Mouse (Mus musculus): ENCODE results near the gene Tspan5. TPM values are rescaled to one million over a fixed set of nuclear protein-coding genes. Genes with fewer than 3 reads are reported as not detected.

Gene Tspan5
- total and polyA plus RNA-seq, 2 experiments = 0.48 to 0.65 TPM

DNA sequence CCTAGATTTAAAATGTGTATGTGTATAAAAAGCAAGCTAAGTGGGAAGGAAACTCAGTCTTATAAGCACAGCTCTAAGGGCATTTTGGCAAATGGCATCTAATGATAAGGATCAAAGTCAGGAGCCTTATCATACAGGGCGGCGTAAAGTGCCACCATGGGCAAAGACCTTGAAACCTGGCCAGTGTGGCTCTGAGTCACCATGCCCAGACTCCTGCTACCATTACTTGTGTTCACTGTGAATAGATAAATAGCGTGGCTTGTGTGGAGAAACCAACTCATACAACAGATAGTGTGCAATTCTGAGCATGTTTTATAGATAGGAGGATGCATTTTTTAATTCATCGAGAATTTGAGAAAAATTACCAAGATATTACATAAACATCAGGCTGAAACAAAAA, 30.0 kb upstream of the Tspan5 start:
- Histone ChIP-seq H3K4me3 (ENCODE audit: insufficient read depth, low read depth, low read length) (no peak overlapping the region), H3K4me1 (ENCODE audit: control insufficient read depth, insufficient read depth, low read length) (no peaks in the 10 kb centered on the region), H3K9ac (ENCODE audit: low read depth, low read length) (no peak overlapping the region), H3K27me3 (ENCODE audit: control insufficient read depth, insufficient read depth, low read length) (no peaks in the 10 kb centered on the region), H3K36me3 (ENCODE audit: control insufficient read depth, insufficient read depth, low read length) (no peaks in the 10 kb centered on the region), H3K27ac (replicated peaks; ENCODE audit: insufficient read depth, low read depth, low read length) (no peak overlapping the region), H3K79me2 (ENCODE audit: control insufficient read depth, insufficient read depth, low read length) (no peaks in the 10 kb centered on the region)
- WGBS = 88% methylated on average over 4 of the region's 4 CpGs
- TF ChIP-seq CTCF (IDR thresholded peaks at IDR 0.05; ENCODE audit: low read depth, low read length) (no peak), POLR2A (IDR thresholded peaks at IDR 0.05; ENCODE audit: extremely low read depth, insufficient read depth, low read length) (no peak)
- no peak for DNase-seq (ENCODE audit: extremely low read depth, low read depth, low spot score)

DNA sequence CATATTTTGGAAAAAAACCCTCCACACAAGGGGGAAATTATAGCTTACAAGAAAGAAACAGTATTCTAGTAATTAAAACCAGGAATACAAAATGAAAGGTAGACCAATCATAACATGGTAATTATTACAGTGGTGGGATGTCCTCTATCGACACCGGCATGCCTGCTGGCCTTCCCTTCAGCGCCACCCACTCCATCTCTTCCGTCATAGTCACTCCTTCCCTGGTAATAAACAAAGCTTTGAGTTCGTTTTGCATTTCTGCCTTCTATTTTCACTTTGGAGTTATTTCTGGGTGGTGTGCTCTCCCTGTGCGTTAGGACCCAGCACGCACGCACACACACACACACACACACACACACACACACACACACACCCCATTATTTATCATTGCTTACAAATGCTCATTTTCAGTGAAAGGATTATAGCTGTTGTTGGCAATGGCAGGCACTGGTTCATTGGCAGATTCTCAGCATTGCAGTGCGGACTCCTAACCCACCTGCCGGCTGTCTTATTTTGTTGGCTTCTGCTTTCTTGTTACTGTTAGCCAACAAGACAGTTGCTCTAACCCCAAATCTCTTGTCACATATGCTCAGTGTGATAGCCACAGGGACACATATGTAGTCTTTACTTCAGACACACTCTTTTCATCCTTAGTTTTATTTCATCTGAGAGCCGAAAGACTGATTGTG, 29.4 kb upstream of the Tspan5 start:
- H3K9ac ChIP-seq (ENCODE audit: low read depth, low read length) = no peak overlapping the region
- no peaks in the 10 kb centered on the region for H3K79me2 ChIP-seq (ENCODE audit: control insufficient read depth, insufficient read depth, low read length)
- DNase-seq (ENCODE audit: extremely low read depth, low read depth, low spot score) = no peak
- no peak for TF ChIP-seq POLR2A (IDR thresholded peaks at IDR 0.05; ENCODE audit: extremely low read depth, insufficient read depth, low read length)
- TF ChIP-seq CTCF (IDR thresholded peaks at IDR 0.05; ENCODE audit: low read depth, low read length) = no peak
- H3K4me1 ChIP-seq (ENCODE audit: control insufficient read depth, insufficient read depth, low read length) = no peaks in the 10 kb centered on the region
- WGBS = 89% methylated on average over 11 of the region's 11 CpGs
- no peaks in the 10 kb centered on the region for H3K27me3 ChIP-seq (ENCODE audit: control insufficient read depth, insufficient read depth, low read length)
- no peak overlapping the region for H3K27ac ChIP-seq (replicated peaks; ENCODE audit: insufficient read depth, low read depth, low read length)
- H3K4me3 ChIP-seq (ENCODE audit: insufficient read depth, low read depth, low read length) = no peak overlapping the region
- no peaks in the 10 kb centered on the region for H3K36me3 ChIP-seq (ENCODE audit: control insufficient read depth, insufficient read depth, low read length)

DNA sequence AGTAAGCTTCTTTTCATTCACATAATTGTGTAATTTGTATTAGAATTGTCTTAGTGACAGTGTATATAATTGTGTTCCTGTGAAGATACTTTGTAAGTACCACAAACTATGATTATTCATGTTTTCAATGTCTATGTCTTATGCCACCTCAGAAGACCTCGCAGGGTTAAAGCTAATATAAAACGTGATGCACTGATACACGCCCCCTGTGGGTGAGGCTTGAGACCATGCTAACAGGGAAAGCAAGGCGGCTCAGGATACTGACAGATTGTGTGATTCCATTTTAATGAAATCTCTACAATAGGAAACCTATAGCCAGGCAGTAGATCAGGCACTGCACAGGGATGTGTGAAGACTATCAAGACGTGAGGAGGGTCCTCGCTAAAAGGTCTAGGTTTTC, 28.9 kb upstream of the Tspan5 start:
- Histone ChIP-seq H3K79me2 (ENCODE audit: control insufficient read depth, insufficient read depth, low read length) (no peaks in the 10 kb centered on the region), H3K27ac (replicated peaks; ENCODE audit: insufficient read depth, low read depth, low read length) (no peak overlapping the region), H3K9ac (ENCODE audit: low read depth, low read length) (no peak overlapping the region), H3K4me3 (ENCODE audit: insufficient read depth, low read depth, low read length) (no peak overlapping the region), H3K36me3 (ENCODE audit: control insufficient read depth, insufficient read depth, low read length) (no peaks in the 10 kb centered on the region), H3K4me1 (ENCODE audit: control insufficient read depth, insufficient read depth, low read length) (no peaks in the 10 kb centered on the region), H3K27me3 (ENCODE audit: control insufficient read depth, insufficient read depth, low read length) (no peaks in the 10 kb centered on the region)
- no peak for DNase-seq (ENCODE audit: extremely low read depth, low read depth, low spot score)
- WGBS = 55% methylated on average over 6 of the region's 6 CpGs
- no peak for TF ChIP-seq POLR2A (IDR thresholded peaks at IDR 0.05; ENCODE audit: extremely low read depth, insufficient read depth, low read length)

DNA sequence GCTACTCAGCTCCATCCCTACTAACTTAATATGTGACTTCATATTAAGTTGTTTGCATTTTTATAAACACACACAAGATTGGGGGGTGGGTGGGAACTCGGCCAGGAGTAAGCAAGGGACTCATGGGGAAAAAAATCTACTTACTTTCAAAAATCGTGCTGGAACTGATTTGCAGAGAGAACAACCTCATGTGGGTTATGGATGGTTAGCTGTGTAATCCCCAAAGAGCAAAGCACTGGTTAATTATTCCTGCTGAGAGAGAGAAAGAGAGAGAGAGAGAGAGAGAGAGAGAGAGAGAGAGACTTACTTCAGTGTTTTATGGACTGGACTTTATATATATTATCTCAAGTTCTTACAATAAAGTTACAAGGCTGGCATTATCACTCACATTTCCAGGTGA, 27.2 kb upstream of the Tspan5 start:
- Histone ChIP-seq H3K4me1 (ENCODE audit: control insufficient read depth, insufficient read depth, low read length) (no peaks in the 10 kb centered on the region), H3K27ac (replicated peaks; ENCODE audit: insufficient read depth, low read depth, low read length) (no peak overlapping the region), H3K36me3 (ENCODE audit: control insufficient read depth, insufficient read depth, low read length) (no peaks in the 10 kb centered on the region), H3K27me3 (ENCODE audit: control insufficient read depth, insufficient read depth, low read length) (no peaks in the 10 kb centered on the region), H3K9ac (ENCODE audit: low read depth, low read length) (no peak overlapping the region), H3K79me2 (ENCODE audit: control insufficient read depth, insufficient read depth, low read length) (no peaks in the 10 kb centered on the region), H3K4me3 (ENCODE audit: insufficient read depth, low read depth, low read length) (no peak overlapping the region)
- TF ChIP-seq CTCF (IDR thresholded peaks at IDR 0.05; ENCODE audit: low read depth, low read length) = no peak
- no peak for TF ChIP-seq POLR2A (IDR thresholded peaks at IDR 0.05; ENCODE audit: extremely low read depth, insufficient read depth, low read length)
- 63% methylated on average over 2 of the region's 2 CpGs for WGBS
- no peak for DNase-seq (ENCODE audit: extremely low read depth, low read depth, low spot score)

DNA sequence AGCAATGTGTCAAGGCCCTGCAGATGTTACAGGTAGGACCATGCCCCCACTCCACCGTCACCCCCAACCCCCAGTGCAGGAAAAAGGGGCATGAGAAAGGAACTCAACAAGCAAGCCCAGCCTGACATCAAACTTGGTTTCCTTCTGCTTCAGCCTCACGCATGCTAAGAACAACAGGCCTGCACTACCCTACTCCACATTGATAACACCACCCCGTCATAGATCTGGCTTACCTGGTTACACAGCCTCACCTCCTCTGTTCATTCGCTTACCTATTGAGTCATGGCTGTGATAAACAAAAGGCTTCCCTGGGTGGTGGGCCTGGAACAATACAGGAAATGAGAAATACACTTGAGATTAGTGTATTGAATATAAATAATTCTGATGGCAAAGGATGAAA, 26.8 kb upstream of the Tspan5 start:
- no peaks in the 10 kb centered on the region for H3K27me3 ChIP-seq (ENCODE audit: control insufficient read depth, insufficient read depth, low read length)
- no peak overlapping the region for H3K9ac ChIP-seq (ENCODE audit: low read depth, low read length)
- H3K4me1 ChIP-seq (ENCODE audit: control insufficient read depth, insufficient read depth, low read length) = no peaks in the 10 kb centered on the region
- no peaks in the 10 kb centered on the region for H3K36me3 ChIP-seq (ENCODE audit: control insufficient read depth, insufficient read depth, low read length)
- no peak for TF ChIP-seq POLR2A (IDR thresholded peaks at IDR 0.05; ENCODE audit: extremely low read depth, insufficient read depth, low read length)
- no peak for TF ChIP-seq CTCF (IDR thresholded peaks at IDR 0.05; ENCODE audit: low read depth, low read length)
- no peak for DNase-seq (ENCODE audit: extremely low read depth, low read depth, low spot score)
- no peak overlapping the region for H3K27ac ChIP-seq (replicated peaks; ENCODE audit: insufficient read depth, low read depth, low read length)
- H3K4me3 ChIP-seq (ENCODE audit: insufficient read depth, low read depth, low read length) = no peak overlapping the region
- no peaks in the 10 kb centered on the region for H3K79me2 ChIP-seq (ENCODE audit: control insufficient read depth, insufficient read depth, low read length)
- WGBS = 86% methylated on average over 4 of the region's 4 CpGs

DNA sequence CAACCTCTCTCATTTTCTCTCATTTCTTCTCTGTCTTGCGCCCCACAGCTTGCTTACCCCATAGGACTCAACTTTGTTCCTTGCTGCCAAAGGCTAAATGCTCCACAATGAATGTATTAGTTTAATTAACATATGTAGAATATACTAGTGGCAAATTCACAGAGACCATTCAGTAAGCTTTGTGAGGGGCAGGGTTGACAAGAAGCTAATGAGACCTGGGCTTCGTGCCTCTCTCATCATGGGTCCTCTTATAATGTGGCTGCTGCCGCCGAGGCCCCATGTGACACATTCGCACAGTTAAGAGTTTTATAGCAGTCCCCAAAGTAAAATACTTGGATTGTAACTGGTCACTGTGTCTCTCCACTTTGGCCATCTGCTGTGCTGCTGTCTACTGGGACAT, 25.0 kb upstream of the Tspan5 start:
- WGBS = 96% methylated on average over 5 of the region's 5 CpGs

More for the DNA sequence above, 25.0 kb upstream of the Tspan5 start:
- Histone ChIP-seq H3K27ac (replicated peaks; ENCODE audit: insufficient read depth, low read depth, low read length) (no peak overlapping the region), H3K36me3 (ENCODE audit: control insufficient read depth, insufficient read depth, low read length) (no peaks in the 10 kb centered on the region), H3K4me1 (ENCODE audit: control insufficient read depth, insufficient read depth, low read length) (no peaks in the 10 kb centered on the region), H3K4me3 (ENCODE audit: insufficient read depth, low read depth, low read length) (no peak overlapping the region), H3K9ac (ENCODE audit: low read depth, low read length) (no peak overlapping the region), H3K79me2 (ENCODE audit: control insufficient read depth, insufficient read depth, low read length) (no peaks in the 10 kb centered on the region), H3K27me3 (ENCODE audit: control insufficient read depth, insufficient read depth, low read length) (no peaks in the 10 kb centered on the region)
- no peak for DNase-seq (ENCODE audit: extremely low read depth, low read depth, low spot score)
- TF ChIP-seq POLR2A (IDR thresholded peaks at IDR 0.05; ENCODE audit: extremely low read depth, insufficient read depth, low read length) (no peak), CTCF (IDR thresholded peaks at IDR 0.05; ENCODE audit: low read depth, low read length) (no peak)

Data from liver, adult 2 months (tissue).